Mouse (Mus musculus) yolk sac, embryonic 10.5 days (tissue): Measurements from ENCODE around the gene Oit3.
A peak's percentile ranks its signal among the peaks of the same experiment; 100 is the strongest.

Source experiments
- DNase-seq: peaks from one replicate; pipeline ENCODE4 v3.0.0-alpha.2; 2017; ENCODE audit warnings: low spot score

Oit3 gene

DNA sequence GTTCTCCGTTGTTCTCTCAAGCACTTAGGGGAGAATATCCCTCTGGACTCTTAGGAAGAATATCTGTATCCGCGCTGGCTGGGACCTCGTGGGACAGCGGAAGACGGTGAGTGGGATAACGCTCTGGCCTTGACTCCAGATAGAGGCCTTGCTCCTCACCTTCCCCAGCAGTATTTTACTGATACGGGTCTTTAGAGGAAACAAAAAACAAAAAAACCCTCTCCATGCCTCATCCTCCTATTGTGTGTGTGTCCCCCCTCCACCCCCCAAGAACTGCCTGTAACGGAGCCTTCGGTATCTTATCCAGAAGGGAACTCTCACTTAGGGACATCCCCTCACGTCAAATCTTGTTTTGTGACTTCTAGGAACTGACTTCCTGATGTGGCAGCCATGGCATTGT, at the start of gene Oit3:
Gene Oit3, minus strand, starts transcription at position 44 of the 400 bp plus-strand sequence.
- no peak for DNase-seq

DNA sequence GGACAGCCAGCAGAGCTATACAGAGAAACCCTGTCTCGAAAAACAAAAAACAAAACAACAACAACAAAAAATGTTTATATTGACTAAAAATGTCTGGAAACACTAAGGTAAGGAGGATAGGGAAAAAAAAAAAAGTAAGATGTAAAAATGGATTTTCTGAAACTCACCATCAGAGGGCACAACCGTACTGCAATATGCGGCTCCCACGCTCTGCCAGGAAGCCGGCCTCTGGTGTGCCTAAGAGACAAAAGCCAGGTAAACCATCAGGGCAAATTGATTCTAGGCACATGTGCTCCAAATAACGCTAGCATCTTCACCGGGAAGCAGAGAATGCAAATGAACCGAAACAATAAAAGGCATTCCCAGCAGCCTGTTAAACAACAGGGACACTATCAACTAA, 49.3 kb upstream of the Oit3 start:
- no peak for DNase-seq

DNA sequence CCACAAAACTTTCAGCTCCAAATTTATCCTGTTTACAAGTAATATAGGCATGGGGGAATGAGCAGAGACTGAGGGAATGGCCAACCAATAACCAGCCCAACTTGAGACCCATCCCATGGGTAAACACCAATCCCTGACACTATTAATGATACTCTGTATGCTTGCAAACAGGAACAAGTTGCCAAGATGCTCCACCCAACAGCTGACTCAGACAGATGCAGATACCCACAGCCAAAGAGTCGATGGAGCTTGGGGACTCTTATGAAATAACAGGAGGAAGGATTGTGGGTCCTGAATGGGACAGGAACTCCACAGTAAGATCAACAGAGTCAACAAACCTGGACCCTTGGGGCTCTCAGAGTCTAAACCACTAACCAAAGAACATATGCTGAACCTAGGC, 47.8 kb upstream of the Oit3 start:
- DNase-seq, result no peak

- no peak for DNase-seq
Measured at GRCm38 (mm10) chr10:59487351-59487750, 45.8 kb upstream of the Oit3 start.

GRCm38 (mm10) chr10:59484318-59484717, 42.7 kb upstream of the Oit3 start:
- DNase-seq, result no peak

- no peak for DNase-seq
Measured at GRCm38 (mm10) chr10:59481381-59481780, 39.8 kb upstream of the Oit3 start.

- no peak for DNase-seq
Measured at GRCm38 (mm10) chr10:59470451-59470850, 28.9 kb upstream of the Oit3 start.

- DNase-seq, result no peak
Measured at GRCm38 (mm10) chr10:59467297-59467696, 25.7 kb upstream of the Oit3 start.

- no peak for DNase-seq
Measured at GRCm38 (mm10) chr10:59466626-59467025, 25.0 kb upstream of the Oit3 start.

DNA sequence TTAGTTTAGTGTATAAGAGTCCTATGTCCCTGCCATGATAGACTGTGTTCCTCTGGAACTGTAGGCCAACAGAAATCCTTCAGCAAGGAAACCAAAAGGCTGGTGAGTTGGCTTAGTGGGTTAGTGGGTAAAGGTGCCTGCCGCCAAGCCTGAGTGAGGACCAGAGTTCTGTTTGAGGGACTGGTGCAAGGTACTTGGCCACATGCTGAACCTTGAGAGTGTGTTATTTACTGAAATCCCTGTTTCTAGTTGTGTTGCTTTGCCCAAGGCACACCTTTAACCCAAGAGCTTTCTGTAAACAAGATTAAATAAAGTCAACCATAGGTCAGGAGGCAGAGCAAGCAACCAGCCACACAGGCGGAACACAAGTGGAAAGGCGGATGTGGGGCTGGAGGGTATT, 24.0 kb upstream of the Oit3 start:
- DNase-seq, result peak; percentile 32

DNA sequence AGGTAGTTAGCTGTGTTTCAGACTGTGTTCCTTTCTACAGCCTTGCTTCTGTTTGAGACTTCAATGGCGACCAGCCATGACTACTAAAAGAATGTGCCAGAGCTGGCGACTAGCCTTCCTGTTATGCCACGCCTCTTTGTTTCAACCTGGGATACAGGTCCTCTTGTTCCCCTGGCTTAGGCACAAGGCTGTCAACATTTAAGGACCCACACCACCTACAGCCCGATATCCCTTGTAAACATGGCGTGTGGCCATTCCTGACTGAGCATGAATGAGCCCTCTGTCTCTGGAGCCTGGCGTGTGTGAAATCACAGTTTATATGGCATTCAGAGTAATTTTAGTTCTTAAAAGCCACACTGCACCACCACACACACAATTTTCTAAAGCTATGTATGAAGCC, 20.7 kb upstream of the Oit3 start:
- DNase-seq, result no peak

GRCm38 (mm10) chr10:59459767-59460166, 18.2 kb upstream of the Oit3 start:
- no peak for DNase-seq

- DNase-seq, result no peak
Measured at GRCm38 (mm10) chr10:59454631-59455030, 13.1 kb upstream of the Oit3 start.

DNA sequence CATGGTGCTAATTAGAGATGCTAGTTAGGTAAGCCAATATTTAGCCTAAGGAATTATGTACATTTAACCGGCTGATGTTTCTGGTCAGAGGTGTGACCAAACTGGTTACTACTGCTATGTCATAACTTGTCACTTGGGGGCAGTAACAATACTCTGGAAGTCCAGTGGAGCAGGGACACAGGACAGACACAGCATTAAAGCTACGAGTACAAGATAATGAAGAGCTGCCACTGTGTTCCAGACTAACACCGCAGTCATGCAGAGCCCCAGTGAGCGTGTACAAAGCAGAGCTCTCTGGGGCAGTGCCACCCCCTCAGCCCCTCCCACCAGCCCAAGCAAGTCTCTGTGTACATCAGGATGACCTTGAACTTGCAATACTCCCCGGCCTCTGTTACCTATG, 10.3 kb upstream of the Oit3 start:
- DNase-seq, result peak; percentile 43

GRCm38 (mm10) chr10:59447546-59447945, 6.0 kb upstream of the Oit3 start:
- DNase-seq, result no peak

GRCm38 (mm10) chr10:59446911-59447437, 5.4 kb upstream of the Oit3 start:
- DNase-seq, result no peak

DNA sequence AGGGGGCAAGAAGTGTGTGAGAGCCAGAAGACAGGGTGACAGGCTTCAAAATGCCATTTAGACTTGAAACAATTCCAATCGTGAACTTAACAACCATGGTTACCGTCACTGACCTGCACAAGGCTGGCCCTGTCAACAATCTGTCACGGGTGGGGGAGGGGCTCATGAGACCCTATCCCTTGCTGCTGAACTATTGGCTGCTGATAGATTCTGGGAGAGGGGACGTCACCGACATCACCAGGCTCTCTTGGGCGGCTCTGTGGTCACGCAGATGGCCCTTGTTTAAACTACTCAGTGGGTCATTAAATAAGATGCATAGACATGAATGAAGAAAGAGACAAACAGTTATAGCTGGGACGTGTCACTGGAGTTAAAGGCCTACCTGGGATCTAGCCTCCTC, 3.1 kb upstream of the Oit3 start:
- no peak for DNase-seq

GRCm38 (mm10) chr10:59444106-59444505, 2.5 kb upstream of the Oit3 start:
- no peak for DNase-seq

- DNase-seq, result peak; percentile 59
Measured at GRCm38 (mm10) chr10:59443212-59443611, 1.6 kb upstream of the Oit3 start.

GRCm38 (mm10) chr10:59440177-59440576, 1.4 kb downstream of the Oit3 start:
- DNase-seq, result no peak

- no peak for DNase-seq
Measured at GRCm38 (mm10) chr10:59439508-59439931, 2.1 kb downstream of the Oit3 start.

GRCm38 (mm10) chr10:59438651-59439050, 2.9 kb downstream of the Oit3 start:
- no peak for DNase-seq

GRCm38 (mm10) chr10:59435746-59436145, 5.8 kb downstream of the Oit3 start:
- DNase-seq, result no peak

- peak; percentile 89 for DNase-seq
Measured at GRCm38 (mm10) chr10:59430701-59431218, 10.8 kb downstream of the Oit3 start.
